Mouse (Mus musculus): ENCODE data around the gene Hs3st3b1. TPM values are rescaled to one million over a fixed set of nuclear protein-coding genes. Genes with fewer than 3 reads are reported as not detected.

Hs3st3b1 gene
- polyA plus RNA-seq, 1 experiment from 2014 or later: 17.0 TPM

DNA sequence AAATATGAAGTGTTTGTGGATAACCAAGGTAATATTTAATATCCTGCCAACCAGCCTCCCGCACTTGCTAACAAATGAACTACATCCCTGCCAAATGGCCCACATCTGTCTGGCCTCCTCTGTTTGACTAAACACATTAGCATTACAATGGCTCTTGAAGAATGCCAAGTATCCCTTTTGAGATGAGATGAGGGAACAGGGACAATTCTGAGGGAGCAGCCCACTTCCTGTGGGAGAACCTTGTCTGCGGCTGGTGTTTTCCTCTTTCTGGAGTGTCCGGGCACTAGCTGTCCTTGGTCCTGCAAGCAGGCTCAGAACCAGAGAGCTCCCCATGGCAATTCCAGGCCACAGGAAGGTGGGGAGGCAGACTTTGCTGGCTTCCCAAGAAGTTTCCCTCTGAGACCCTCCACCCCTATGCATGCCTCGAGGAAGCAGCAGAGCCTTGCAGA, 30.7 kb upstream of the Hs3st3b1 start:
- POLR2A ChIA-PET: no interaction called here
- no peak for TF ChIP-seq CTCF (IDR thresholded peaks at IDR 0.05)
- CTCF ChIA-PET: no interaction called here
- DNase-seq (ENCODE audit: low read depth, low spot score) (no peak), ATAC-seq (peak; percentile 52)
- no peaks in the 10 kb centered on the region for H3K27me3 ChIP-seq
- in situ Hi-C loops (cut with MboI; ENCODE audit: low pct_unique_long_range_greater_than_20kb): no loop called here

- H3K27me3 ChIP-seq: no peaks in the 10 kb centered on the region
- ATAC-seq: peak; percentile 5
- no peak for TF ChIP-seq CTCF (IDR thresholded peaks at IDR 0.05)
- CTCF ChIA-PET: no interaction called here
- POLR2A ChIA-PET: interaction anchor here (0.5 kb wide), 1 partner anchor 37 kb away, joined by 3 read pairs; no protein-coding TSS in a partner anchor
- no peak for DNase-seq (ENCODE audit: low read depth, low spot score)
- in situ Hi-C loops (cut with MboI; ENCODE audit: low pct_unique_long_range_greater_than_20kb): no loop called here
Measured at GRCm38 (mm10) chr11:63951831-63952631, 29.9 kb upstream of the Hs3st3b1 start.

GRCm38 (mm10) chr11:63948371-63948770, 26.3 kb upstream of the Hs3st3b1 start:
- TF ChIP-seq CTCF (IDR thresholded peaks at IDR 0.05): no peak
- CTCF ChIA-PET: interaction anchor here (0.9 kb wide), 1 partner anchor 16 kb away, joined by 4 read pairs; no protein-coding TSS in a partner anchor
- POLR2A ChIA-PET: no interaction called here
- ATAC-seq (no peak), DNase-seq (ENCODE audit: low read depth, low spot score) (no peak)
- in situ Hi-C loops (cut with MboI; ENCODE audit: low pct_unique_long_range_greater_than_20kb): no loop called here
- no peaks in the 10 kb centered on the region for H3K27me3 ChIP-seq

GRCm38 (mm10) chr11:63947024-63947423, 24.9 kb upstream of the Hs3st3b1 start:
- DNase-seq (ENCODE audit: low read depth, low spot score): no peak
- in situ Hi-C loops (cut with MboI; ENCODE audit: low pct_unique_long_range_greater_than_20kb): no loop called here
- POLR2A ChIA-PET: no interaction called here
- CTCF ChIA-PET: no interaction called here
- no peak for ATAC-seq
- no peak for TF ChIP-seq CTCF (IDR thresholded peaks at IDR 0.05)
- H3K27me3 ChIP-seq: no peaks in the 10 kb centered on the region

- in situ Hi-C loops (cut with MboI; ENCODE audit: low pct_unique_long_range_greater_than_20kb): no loop called here
- ATAC-seq: no peak
- no peak for DNase-seq (ENCODE audit: low read depth, low spot score)
- no peak for TF ChIP-seq CTCF (IDR thresholded peaks at IDR 0.05)
- POLR2A ChIA-PET: no interaction called here
- CTCF ChIA-PET: no interaction called here
- peaks cover 2% of the 10 kb centered on the region for H3K27me3 ChIP-seq
Measured at GRCm38 (mm10) chr11:63943947-63944346, 21.9 kb upstream of the Hs3st3b1 start.

GRCm38 (mm10) chr11:63943268-63943890, 21.3 kb upstream of the Hs3st3b1 start:
- in situ Hi-C loops (cut with MboI; ENCODE audit: low pct_unique_long_range_greater_than_20kb): no loop called here
- no peak for ATAC-seq
- ChIA-PET CTCF (no interaction called here), POLR2A (no interaction called here)
- TF ChIP-seq CTCF (IDR thresholded peaks at IDR 0.05): no peak
- DNase-seq (ENCODE audit: low read depth, low spot score): no peak
- peaks cover 8% of the 10 kb centered on the region for H3K27me3 ChIP-seq

DNA sequence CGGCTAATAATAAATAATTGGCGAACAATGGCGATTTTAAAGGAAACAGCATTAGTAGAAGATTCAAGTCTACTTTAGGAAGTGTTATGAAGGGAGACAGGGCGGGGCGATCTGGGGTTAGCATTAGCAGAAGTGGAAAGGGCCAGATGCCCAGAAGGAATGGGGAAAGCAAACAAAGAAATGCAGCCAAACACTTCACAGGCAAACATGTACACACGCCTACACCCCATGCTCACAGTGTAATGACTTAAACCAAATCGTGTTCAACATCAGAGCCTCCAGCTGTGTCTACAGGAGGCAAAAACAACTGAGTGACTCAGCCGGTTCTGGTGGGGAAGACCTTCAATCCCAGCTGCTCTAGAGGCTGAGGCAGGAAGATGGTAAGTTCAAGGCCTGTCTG, 20.1 kb upstream of the Hs3st3b1 start:
- ChIA-PET CTCF (no interaction called here), POLR2A (no interaction called here)
- ATAC-seq (no peak), DNase-seq (ENCODE audit: low read depth, low spot score) (no peak)
- TF ChIP-seq CTCF (IDR thresholded peaks at IDR 0.05): no peak
- peaks cover 9% of the 10 kb centered on the region for H3K27me3 ChIP-seq
- in situ Hi-C loops (cut with MboI; ENCODE audit: low pct_unique_long_range_greater_than_20kb): no loop called here

DNA sequence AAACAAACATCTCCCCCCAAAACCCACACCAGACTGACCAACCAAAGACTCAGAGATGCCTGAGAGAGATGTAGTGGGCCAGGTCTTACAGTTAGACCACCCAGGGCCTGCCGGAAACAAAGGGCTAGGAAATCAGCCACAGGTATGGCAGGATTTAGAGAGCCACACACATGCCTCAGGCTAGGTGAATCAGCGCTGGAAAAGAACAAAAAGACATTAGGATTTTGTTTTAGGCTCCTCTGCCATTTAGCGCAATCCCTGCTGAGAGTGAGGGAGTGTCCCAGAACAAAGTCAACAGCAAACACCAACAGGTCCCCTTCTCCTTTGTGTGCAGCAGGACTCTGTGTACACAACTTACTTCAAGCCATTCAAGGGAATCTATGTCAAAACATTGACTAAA, 14.6 kb upstream of the Hs3st3b1 start:
- in situ Hi-C loops (cut with MboI; ENCODE audit: low pct_unique_long_range_greater_than_20kb): no loop called here
- ChIA-PET POLR2A (no interaction called here), CTCF (no interaction called here)
- DNase-seq (ENCODE audit: low read depth, low spot score) (no peak), ATAC-seq (no peak)
- no peak for TF ChIP-seq CTCF (IDR thresholded peaks at IDR 0.05)
- H3K27me3 ChIP-seq: peaks cover 9% of the 10 kb centered on the region

DNA sequence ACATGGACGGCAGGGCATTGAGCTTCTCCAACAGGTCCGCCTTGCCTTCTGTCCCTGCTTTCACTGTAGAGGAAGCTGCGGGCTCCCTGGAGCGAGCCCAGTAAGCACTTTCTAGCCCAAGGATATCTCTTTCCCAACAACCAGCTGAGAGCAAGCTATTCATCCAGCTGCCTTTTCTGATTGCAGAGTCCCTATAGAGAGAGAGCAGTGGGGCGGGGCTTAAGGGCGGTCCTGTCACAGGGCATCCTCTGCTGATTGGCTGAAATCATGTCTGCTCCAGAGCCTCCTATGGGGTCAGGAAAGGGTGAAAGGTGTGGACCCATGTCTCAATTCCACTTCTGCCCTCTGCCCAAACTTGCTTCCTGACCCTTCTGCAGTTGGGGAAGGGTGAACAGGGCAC, 4.8 kb upstream of the Hs3st3b1 start:
- no peak for DNase-seq (ENCODE audit: low read depth, low spot score)
- peaks cover 7% of the 10 kb centered on the region for H3K27me3 ChIP-seq
- no peak for ATAC-seq
- ChIA-PET CTCF (no interaction called here), POLR2A (no interaction called here)
- TF ChIP-seq CTCF (IDR thresholded peaks at IDR 0.05): no peak
- in situ Hi-C loops (cut with MboI; ENCODE audit: low pct_unique_long_range_greater_than_20kb): loop anchor here (10.0 kb wide), 1 partner anchor 788 kb away; no protein-coding TSS in a partner anchor

GRCm38 (mm10) chr11:63925161-63925582, 3.1 kb upstream of the Hs3st3b1 start:
- POLR2A ChIA-PET: no interaction called here
- H3K27me3 ChIP-seq: no peaks in the 10 kb centered on the region
- no peak for ATAC-seq
- in situ Hi-C loops (cut with MboI; ENCODE audit: low pct_unique_long_range_greater_than_20kb): loop anchor here (10.0 kb wide), 1 partner anchor 790 kb away; no protein-coding TSS in a partner anchor
- no peak for DNase-seq (ENCODE audit: low read depth, low spot score)
- no peak for TF ChIP-seq CTCF (IDR thresholded peaks at IDR 0.05)
- CTCF ChIA-PET: no interaction called here

DNA sequence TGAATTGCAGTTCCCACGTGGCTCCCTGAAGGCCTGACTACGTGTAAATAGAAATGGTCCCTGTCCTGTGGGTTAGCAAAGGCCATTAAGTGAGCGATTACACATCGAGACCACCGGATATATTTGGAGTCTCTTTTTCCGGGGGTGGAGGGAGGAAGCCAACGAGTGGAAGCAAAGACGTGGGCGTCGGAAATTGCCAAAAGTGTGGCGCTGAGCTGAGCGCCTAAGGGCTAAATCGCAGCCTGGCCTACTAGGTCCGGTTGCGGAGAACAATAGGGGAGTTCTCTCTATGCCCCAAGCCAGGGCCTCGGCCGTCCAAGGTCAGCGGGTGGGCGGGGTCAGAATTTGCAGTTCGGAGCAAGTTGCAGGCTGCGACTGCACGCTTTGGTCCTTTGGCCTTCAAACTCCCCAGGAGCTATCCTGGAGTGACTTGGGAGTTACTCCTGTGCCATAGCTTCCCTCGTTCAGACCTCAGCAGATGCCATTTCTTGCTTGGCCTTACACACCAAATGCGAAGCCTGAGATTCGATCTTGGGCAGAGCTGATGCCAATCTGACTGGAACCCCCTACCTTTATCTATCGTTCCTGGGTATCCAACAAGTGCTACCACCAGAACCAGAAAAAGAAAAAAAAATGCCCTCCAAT, 2.3 kb upstream of the Hs3st3b1 start:
- DNase-seq (ENCODE audit: low read depth, low spot score): no peak
- ChIA-PET CTCF (interaction anchor here (1.0 kb wide), 1 partner anchor 33 kb away, joined by 3 read pairs; no protein-coding TSS in a partner anchor), POLR2A (no interaction called here)
- no peak for TF ChIP-seq CTCF (IDR thresholded peaks at IDR 0.05)
- no peak for ATAC-seq
- in situ Hi-C loops (cut with MboI; ENCODE audit: low pct_unique_long_range_greater_than_20kb): loop anchor here (10.0 kb wide), 1 partner anchor 790 kb away; no protein-coding TSS in a partner anchor
- H3K27me3 ChIP-seq: no peaks in the 10 kb centered on the region
